Mouse (Mus musculus): ENCODE measurements around the gene Selenov.

GRCm38 (mm10) chr7:28325293-28325692 is 34.3 kb upstream of the Selenov start:
- TF ChIP-seq MAX (IDR thresholded peaks at IDR 0.05; ENCODE audit: low read length) (peak; percentile 44; the same call in 1 of the 2 replicates), CTCF (IDR thresholded peaks at IDR 0.05 in 2 of 3, conservative IDR thresholded peaks at IDR 0.05 in 1 of 3; ENCODE audit: control insufficient read depth in 1 of 3, insufficient read depth in 1 of 3, low read depth in 2 of 3, low read length in 3 of 3, poor library complexity in 1 of 3, severe bottlenecking in 1 of 3) (no peak), MYC (IDR thresholded peaks at IDR 0.05; ENCODE audit: low read depth, low read length) (no peak), JUND (IDR thresholded peaks at IDR 0.05; ENCODE audit: low read depth, low read length) (no peak)

Measured in MEL (cell line).